Mouse (Mus musculus) lung, embryonic 16.5 days (tissue): Measurements from ENCODE around the gene Unc5c. TPM values are rescaled to one million over a fixed set of nuclear protein-coding genes. Genes with fewer than 3 reads are reported as not detected.

ENCODE experiments used
- ATAC-seq: fragments of 200-750 bp; cut with Nextera tagmentation; 2 replicates; pipeline ENCODE4 v1.8.0; 2017; ENCODE audit warnings: low read depth, mild to moderate bottlenecking, moderate library complexity
- H3K27ac ChIP-seq: fragments of 300-500 bp; sonication (generic); 2 replicates; pipeline ENCODE4 v1.5.1; 2014; ENCODE audit warnings: mild to moderate bottlenecking, control low read depth, low read length
- H3K27me3 ChIP-seq: fragments of 300-500 bp; sonication (generic); 2 replicates; pipeline ENCODE4 v1.6.1; 2014; ENCODE audit warnings: low read depth, low read length, mixed read lengths; ENCODE audit not compliant: control insufficient read depth, insufficient read depth
- H3K36me3 ChIP-seq: fragments of 300-500 bp; sonication (generic); 2 replicates; pipeline ENCODE4 v1.6.1; 2014; ENCODE audit warnings: low read length; ENCODE audit not compliant: control insufficient read depth, insufficient read depth
- H3K4me1 ChIP-seq: fragments of 300-500 bp; sonication (generic); replicated peaks from 2 replicates; pipeline ENCODE4 v1.6.1; 2014; ENCODE audit warnings: low read length, mixed read lengths; ENCODE audit not compliant: control insufficient read depth, insufficient read depth
- H3K4me2 ChIP-seq: fragments of 300-500 bp; sonication (generic); 2 replicates; pipeline ENCODE4 v1.6.1; 2014; ENCODE audit warnings: low read depth, low read length, control low read depth
- H3K4me3 ChIP-seq: fragments of 300-500 bp; sonication (generic); 2 replicates; pipeline ENCODE4 v1.5.1; 2014; ENCODE audit warnings: mild to moderate bottlenecking, low read length, control low read depth
- H3K9ac ChIP-seq: fragments of 300-500 bp; sonication (generic); 2 replicates; pipeline ENCODE4 v1.6.1; 2014; ENCODE audit warnings: low read length, control low read depth
- H3K9me3 ChIP-seq: fragments of 300-500 bp; sonication (generic); 2 replicates; pipeline ENCODE4 v1.6.1; 2016; ENCODE audit warnings: low read length; ENCODE audit not compliant: control insufficient read depth
- WGBS: fragments of 180-500 bp; shearing (Covaris S2); extraction: QIAGEN DNeasy Blood & Tissue Kit; methylation state at CpG from one replicate; pipeline ENCODE4 v1.1.7; 2014; 5-methylcytosine and 5-hydroxymethylcytosine counted together
- polyA plus RNA-seq: library from polyadenylated mRNA; unstranded; fragments of >200 nt; fragmentation: Nextera tagmentation; extraction: Ambion mirVana; gene quantifications from 2 replicates; pipeline ENCODE4 v1.2.1, GENCODE M21; 2015

The Unc5c gene
- polyA plus RNA-seq, 1 experiment from 2014 or later: 16.6 TPM

DNA sequence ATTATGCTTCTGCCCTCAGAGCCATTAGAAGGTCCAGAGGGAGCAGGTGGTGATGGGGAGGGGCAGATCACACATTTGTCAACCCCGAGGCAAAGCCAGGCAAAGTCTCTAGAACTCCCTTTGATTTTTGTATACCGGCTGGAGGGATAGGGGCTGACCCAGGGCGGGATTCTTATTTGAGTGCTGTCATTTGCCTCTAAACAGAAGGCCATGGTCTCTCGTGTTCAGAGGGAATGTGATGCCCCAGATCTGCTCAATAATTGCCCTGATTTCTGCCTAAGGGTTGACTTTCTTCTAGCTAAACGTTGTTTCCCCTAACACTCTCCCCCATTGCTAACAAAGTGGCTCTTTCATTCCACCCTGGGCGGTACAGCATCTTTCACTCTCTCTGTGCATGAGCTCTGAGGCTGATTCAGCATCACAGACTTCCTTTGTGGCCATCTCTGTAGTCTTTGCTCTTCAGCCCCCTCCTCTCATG, 136.1 kb downstream of the Unc5c start:
- Histone ChIP-seq H3K36me3 (no peaks in the 10 kb centered on the region), H3K27me3 (no peaks in the 10 kb centered on the region), H3K4me2 (no peak overlapping the region), H3K9me3 (no peaks in the 10 kb centered on the region), H3K4me3 (no peak overlapping the region), H3K27ac (no peak overlapping the region), H3K9ac (no peak overlapping the region), H3K4me1 (no peaks in the 10 kb centered on the region)
- ATAC-seq: no peak
- WGBS: 25% methylated on average over 6 of the region's 6 CpGs

DNA sequence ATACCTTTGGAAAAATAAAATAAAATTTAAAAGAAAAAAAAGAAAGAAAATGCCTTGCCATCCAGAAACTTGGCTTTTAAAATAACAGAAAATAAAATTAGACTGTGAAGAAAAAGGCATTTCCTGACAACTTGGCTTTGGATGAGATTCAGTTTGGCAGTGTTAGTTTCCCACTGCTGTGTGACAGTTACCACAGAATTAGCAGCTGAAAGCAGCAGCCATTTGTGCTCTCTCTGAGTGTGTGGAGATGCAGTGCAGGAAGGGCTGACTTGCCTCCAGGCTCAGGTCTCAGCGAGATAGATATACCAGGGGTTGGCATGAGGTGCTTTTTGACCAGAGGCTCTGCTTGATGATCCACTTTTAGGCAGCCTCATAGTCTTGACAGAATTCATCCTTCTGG, 151.7 kb downstream of the Unc5c start:
- no peaks in the 10 kb centered on the region for H3K9me3 ChIP-seq
- H3K4me1 ChIP-seq: no peaks in the 10 kb centered on the region
- H3K27me3 ChIP-seq: no peaks in the 10 kb centered on the region
- WGBS: 65% methylated on average over 1 of the region's 1 CpGs
- no peaks in the 10 kb centered on the region for H3K36me3 ChIP-seq
- no peak overlapping the region for H3K4me2 ChIP-seq
- H3K9ac ChIP-seq: no peak overlapping the region
- H3K4me3 ChIP-seq: no peak overlapping the region
- no peak overlapping the region for H3K27ac ChIP-seq
- no peak for ATAC-seq

DNA sequence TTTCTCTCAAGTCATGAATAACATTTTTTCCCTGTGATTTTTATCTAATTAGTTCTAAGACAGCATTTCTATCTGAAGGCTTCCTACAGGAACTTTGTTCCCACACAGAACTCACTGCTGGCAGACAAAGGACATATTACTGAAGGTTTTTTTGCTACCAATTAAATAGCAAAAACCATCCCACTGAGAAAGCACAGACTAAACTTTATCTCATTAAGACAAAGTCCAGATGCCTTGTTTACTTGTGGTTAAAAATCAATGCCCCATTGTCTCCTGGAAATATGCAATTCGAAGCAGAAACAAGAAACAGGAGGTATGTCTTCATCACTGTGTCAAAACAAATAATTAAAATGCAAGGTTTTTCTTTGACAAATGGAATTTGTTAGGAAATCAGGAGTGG, 153.7 kb downstream of the Unc5c start:
- no peak overlapping the region for H3K4me3 ChIP-seq
- H3K36me3 ChIP-seq: no peaks in the 10 kb centered on the region
- H3K27ac ChIP-seq: no peak overlapping the region
- no peaks in the 10 kb centered on the region for H3K27me3 ChIP-seq
- no peaks in the 10 kb centered on the region for H3K9me3 ChIP-seq
- no peaks in the 10 kb centered on the region for H3K4me1 ChIP-seq
- no peak for ATAC-seq
- WGBS: 67% methylated on average over 1 of the region's 1 CpGs
- no peak overlapping the region for H3K4me2 ChIP-seq
- no peak overlapping the region for H3K9ac ChIP-seq

DNA sequence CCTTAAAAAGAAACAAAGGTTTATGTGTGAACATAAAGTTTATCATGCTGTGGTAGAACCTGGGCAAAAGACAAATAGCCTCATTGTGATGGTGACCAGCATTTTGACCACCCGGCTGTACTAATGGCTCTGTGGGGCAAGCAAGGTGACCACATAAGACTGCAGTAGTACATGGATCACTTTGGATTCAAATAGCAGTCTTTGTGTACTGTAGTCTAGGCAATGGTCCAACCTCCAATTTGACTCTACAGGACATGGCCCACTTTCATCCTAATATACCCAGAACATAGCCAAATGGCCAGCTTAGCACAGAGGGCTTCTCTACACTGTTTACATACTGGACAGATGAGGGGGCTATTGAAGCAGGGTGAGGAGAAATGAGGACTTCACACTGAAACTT, 156.5 kb downstream of the Unc5c start:
- Histone ChIP-seq H3K27ac (no peak overlapping the region), H3K4me3 (no peak overlapping the region), H3K9ac (no peak overlapping the region), H3K4me2 (no peak overlapping the region), H3K9me3 (no peaks in the 10 kb centered on the region), H3K27me3 (no peaks in the 10 kb centered on the region), H3K36me3 (no peaks in the 10 kb centered on the region), H3K4me1 (no peaks in the 10 kb centered on the region)
- WGBS: 94% methylated on average over 1 of the region's 1 CpGs
- ATAC-seq: no peak

DNA sequence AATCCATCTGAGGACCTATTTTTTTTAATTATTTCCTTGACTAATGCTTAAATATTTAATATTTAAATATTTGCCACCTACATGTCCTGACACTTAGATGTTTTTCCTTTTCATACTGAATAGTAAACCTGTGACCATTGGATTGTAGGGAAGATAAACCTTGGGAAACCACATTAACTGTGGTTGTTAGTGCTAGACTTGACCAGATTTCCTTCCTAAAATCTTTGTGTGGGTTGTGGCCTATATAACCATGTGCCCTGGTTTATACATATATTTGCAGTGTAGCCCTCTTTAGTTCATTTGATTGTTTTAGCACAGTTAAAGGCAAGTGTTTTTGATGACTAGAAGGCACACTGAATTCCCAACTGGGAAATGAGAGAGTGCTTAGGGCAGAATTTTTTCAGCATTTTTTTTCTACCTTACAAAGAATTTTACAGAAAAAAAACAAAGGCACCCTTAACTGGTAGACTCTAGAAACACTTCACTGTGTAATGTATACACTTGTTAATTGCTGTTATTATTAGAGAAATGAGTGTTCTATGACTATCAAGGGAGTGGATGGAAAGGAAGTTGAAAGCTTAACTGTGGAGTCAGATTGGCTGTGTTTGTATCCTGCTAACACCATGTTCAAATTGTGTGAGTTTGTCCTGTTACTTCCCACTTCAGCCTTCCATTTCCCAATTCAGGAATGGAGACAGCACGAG, 162.1 kb downstream of the Unc5c start:
- Histone ChIP-seq H3K27ac (no peak overlapping the region), H3K4me3 (no peak overlapping the region)
- WGBS: 59% methylated on average over 1 of the region's 1 CpGs

DNA sequence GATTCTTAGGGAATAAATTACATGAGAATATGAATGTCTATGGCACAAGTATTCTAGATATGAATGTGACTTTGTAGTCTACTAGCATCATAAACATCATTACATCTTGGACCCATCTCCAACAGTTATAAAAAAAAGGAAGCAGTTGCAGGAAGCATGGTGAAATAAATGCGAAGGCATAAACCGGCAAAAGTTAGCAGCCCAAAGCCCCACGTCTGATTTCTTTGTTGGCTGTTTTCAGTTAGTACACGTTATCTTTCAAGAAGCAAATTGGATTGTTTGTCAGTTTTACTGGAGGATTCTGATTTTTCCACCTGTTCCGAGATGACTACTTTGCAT, 162.6 kb downstream of the Unc5c start:
- no peak overlapping the region for H3K4me3 ChIP-seq
- H3K27ac ChIP-seq: no peak overlapping the region
- no peak overlapping the region for H3K9ac ChIP-seq
- no peaks in the 10 kb centered on the region for H3K36me3 ChIP-seq
- WGBS: 67% methylated on average over 5 of the region's 5 CpGs
- H3K4me1 ChIP-seq: no peaks in the 10 kb centered on the region
- no peak overlapping the region for H3K4me2 ChIP-seq
- no peaks in the 10 kb centered on the region for H3K9me3 ChIP-seq
- H3K27me3 ChIP-seq: no peaks in the 10 kb centered on the region
- ATAC-seq: no peak

More for the DNA sequence above, 162.1 kb downstream of the Unc5c start:
- no peaks in the 10 kb centered on the region for H3K4me1 ChIP-seq
- no peaks in the 10 kb centered on the region for H3K9me3 ChIP-seq
- no peaks in the 10 kb centered on the region for H3K27me3 ChIP-seq
- no peak for ATAC-seq
- H3K36me3 ChIP-seq: no peaks in the 10 kb centered on the region
- H3K4me2 ChIP-seq: no peak overlapping the region
- no peak overlapping the region for H3K9ac ChIP-seq

DNA sequence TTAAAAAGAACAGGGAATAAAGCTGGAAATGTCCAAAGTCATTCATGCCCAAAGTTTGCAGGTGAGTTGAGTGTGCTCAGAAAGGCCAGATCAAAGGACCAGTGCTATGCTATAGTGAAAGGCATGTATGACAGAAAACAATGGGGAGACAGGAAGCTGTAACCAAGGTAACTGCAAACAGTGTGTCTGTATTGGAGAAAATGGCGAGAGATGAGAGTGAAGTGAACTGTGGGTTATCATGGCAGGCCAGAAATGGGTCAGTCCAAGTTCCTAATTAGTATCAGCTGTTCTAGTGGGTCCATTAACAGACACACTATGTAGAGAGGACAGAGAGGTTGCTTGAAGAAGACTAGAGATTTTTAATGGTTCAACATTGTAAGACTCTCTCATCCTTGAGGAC, 164.4 kb downstream of the Unc5c start:
- WGBS: 21% methylated on average over 1 of the region's 1 CpGs
- Histone ChIP-seq H3K27ac (no peak overlapping the region), H3K4me2 (no peak overlapping the region), H3K27me3 (no peaks in the 10 kb centered on the region), H3K4me3 (no peak overlapping the region), H3K36me3 (no peaks in the 10 kb centered on the region), H3K9ac (no peak overlapping the region), H3K4me1 (no peaks in the 10 kb centered on the region), H3K9me3 (no peaks in the 10 kb centered on the region)
- no peak; the same call in 1 of the 2 replicates for ATAC-seq

DNA sequence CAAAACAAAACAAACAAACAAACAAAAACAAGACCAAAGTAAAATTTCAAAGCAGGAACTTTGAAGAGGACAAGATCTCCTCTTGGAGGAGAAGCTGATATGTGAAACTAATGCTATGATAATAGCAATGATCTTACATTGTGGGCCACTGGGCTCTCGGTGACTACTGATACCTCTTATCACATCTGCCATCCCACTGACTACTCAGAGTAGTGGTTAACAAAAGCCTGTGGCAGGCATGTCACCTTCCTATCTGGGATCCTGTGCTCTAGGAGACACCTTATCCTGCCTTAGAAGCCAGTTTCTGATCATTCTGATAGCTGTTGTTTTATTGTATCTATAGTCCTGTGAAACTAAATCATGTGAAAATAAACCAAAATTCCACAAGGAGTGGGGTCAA, 172.9 kb downstream of the Unc5c start:
- H3K36me3 ChIP-seq: no peaks in the 10 kb centered on the region
- H3K27me3 ChIP-seq: no peaks in the 10 kb centered on the region
- no peak for ATAC-seq
- H3K9me3 ChIP-seq: no peaks in the 10 kb centered on the region
- no peak overlapping the region for H3K4me3 ChIP-seq
- H3K9ac ChIP-seq: no peak overlapping the region
- H3K27ac ChIP-seq: no peak overlapping the region
- H3K4me2 ChIP-seq: no peak overlapping the region
- 39% methylated on average over 1 of the region's 1 CpGs for WGBS
- H3K4me1 ChIP-seq: no peaks in the 10 kb centered on the region

DNA sequence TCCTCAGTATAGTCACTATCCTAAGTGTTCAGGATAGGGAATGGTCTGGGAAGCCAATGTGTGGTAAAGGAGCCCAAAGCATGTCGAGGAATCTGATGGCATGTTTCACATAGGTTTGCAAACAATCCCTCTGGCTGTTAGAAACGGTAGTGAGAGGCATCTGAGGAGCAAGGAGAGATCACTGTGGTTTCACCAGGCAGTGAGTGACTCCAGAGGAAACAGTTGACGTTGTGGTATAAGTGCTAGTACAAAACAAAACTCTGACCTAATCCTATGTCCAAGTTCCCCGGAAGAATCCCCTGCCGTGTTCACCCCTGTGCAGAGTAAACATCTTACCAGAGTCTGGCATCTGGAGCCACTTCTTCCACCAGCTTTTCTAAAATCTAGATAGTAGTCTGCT, 179.2 kb downstream of the Unc5c start:
- Histone ChIP-seq H3K9ac (no peak overlapping the region), H3K4me2 (no peak overlapping the region), H3K9me3 (no peaks in the 10 kb centered on the region), H3K27me3 (no peaks in the 10 kb centered on the region), H3K27ac (no peak overlapping the region), H3K4me1 (no peaks in the 10 kb centered on the region), H3K36me3 (no peaks in the 10 kb centered on the region), H3K4me3 (no peak overlapping the region)
- whole genome bisulfite sequencing: 49% methylated on average over 5 of the region's 5 CpGs
- no peak for ATAC-seq

DNA sequence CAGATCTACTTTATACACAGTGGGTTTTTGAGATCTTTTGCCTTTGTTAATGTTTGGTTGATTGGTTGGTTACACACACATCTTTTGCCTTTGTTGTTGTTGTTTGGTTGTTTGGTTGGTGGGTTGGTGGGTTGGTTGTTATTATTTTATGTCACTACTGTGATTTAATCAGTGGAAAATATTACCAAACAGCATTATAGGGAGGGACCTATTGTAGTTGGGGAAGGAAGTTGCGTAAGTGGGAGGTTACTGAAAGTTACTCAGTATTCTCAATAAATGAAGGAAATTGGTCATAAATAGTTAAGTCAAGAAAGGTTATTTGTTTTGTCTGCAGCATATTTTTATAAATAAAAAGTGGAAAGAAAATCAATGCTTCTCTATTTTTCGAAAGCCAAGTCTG, 181.6 kb downstream of the Unc5c start:
- Histone ChIP-seq H3K27me3 (no peaks in the 10 kb centered on the region), H3K27ac (no peak overlapping the region), H3K36me3 (no peaks in the 10 kb centered on the region), H3K4me3 (no peak overlapping the region), H3K9ac (no peak overlapping the region), H3K4me2 (no peak overlapping the region), H3K9me3 (no peaks in the 10 kb centered on the region), H3K4me1 (no peaks in the 10 kb centered on the region)
- ATAC-seq: no peak
- whole genome bisulfite sequencing: 91% methylated on average over 2 of the region's 2 CpGs
